Mouse (Mus musculus): ENCODE measurements around the gene Dbx1. TPM values are rescaled to one million over a fixed set of nuclear protein-coding genes. Genes with fewer than 3 reads are reported as not detected.

Gene Dbx1
- polyA plus RNA-seq, 1 experiment from 2014 or later = not detected

GRCm38 (mm10) chr7:49620160-49620559 lies 16.5 kb downstream of the Dbx1 start:
- no peaks in the 10 kb centered on the region for H3K9me3 ChIP-seq (ENCODE audit: control insufficient read depth, low read length)
- no peaks in the 10 kb centered on the region; the same call in 1 of the 2 replicates for H3K27me3 ChIP-seq (ENCODE audit: control insufficient read depth, insufficient read depth, low read length)
- WGBS = 88% methylated on average over 1 of the region's 1 CpGs
- H3K4me1 ChIP-seq (replicated peaks; ENCODE audit: control insufficient read depth, insufficient read depth) = no peaks in the 10 kb centered on the region
- no peak for ATAC-seq (ENCODE audit: low FRiP score, low TSS enrichment)
- DNase-seq (ENCODE audit: low spot score) = no peak
- TF ChIP-seq CTCF (IDR thresholded peaks at IDR 0.05; ENCODE audit: low read depth) = peak; percentile 26; the same call in 1 of the 2 replicates
- TF ChIP-seq EP300 (optimal IDR thresholded peaks at IDR 0.05) = no peak
- H3K27ac ChIP-seq (replicated peaks) = no peak overlapping the region
- H3K36me3 ChIP-seq (ENCODE audit: control insufficient read depth, insufficient read depth, low read length) = no peaks in the 10 kb centered on the region
- no peak overlapping the region for H3K9ac ChIP-seq (ENCODE audit: low read length)
- H3K4me3 ChIP-seq (ENCODE audit: low read depth, low read length) = no peak overlapping the region
- H3K4me2 ChIP-seq (replicated peaks; ENCODE audit: low read depth) = no peak overlapping the region

DNA sequence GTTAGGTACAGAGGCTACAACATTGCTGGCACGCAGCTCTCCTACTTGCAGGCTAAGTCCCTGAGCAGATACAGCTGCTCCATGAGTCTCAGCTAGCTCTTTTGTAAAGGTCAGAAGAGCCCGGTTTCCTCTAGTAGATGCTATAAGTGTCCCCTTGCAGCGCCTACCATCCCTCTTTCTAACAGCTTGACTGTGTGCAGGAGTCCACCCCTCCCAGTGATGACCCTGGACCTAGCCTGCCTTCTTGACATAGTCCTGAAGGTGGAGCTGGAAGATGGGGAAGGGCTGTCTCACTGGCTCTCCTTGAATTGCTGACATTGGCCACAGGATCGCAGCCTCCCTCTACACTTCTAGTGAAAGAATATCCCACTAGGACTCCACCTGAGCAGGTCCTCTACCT lies 19.6 kb downstream of the Dbx1 start:
- no peaks in the 10 kb centered on the region for H3K4me1 ChIP-seq (replicated peaks; ENCODE audit: control insufficient read depth, insufficient read depth)
- H3K36me3 ChIP-seq (ENCODE audit: control insufficient read depth, insufficient read depth, low read length) = no peaks in the 10 kb centered on the region
- no peak for DNase-seq (ENCODE audit: low spot score)
- no peak for ATAC-seq (ENCODE audit: low FRiP score, low TSS enrichment)
- no peak overlapping the region for H3K4me3 ChIP-seq (ENCODE audit: low read depth, low read length)
- no peak overlapping the region for H3K9ac ChIP-seq (ENCODE audit: low read length)
- 78% methylated on average over 4 of the region's 4 CpGs for WGBS
- H3K27ac ChIP-seq (replicated peaks) = no peak overlapping the region
- TF ChIP-seq CTCF (IDR thresholded peaks at IDR 0.05; ENCODE audit: low read depth) (peak; percentile 14; the same call in 1 of the 2 replicates), EP300 (optimal IDR thresholded peaks at IDR 0.05) (no peak)
- no peak overlapping the region for H3K4me2 ChIP-seq (replicated peaks; ENCODE audit: low read depth)
- H3K9me3 ChIP-seq (ENCODE audit: control insufficient read depth, low read length) = no peaks in the 10 kb centered on the region
- no peaks in the 10 kb centered on the region; the same call in 1 of the 2 replicates for H3K27me3 ChIP-seq (ENCODE audit: control insufficient read depth, insufficient read depth, low read length)

DNA sequence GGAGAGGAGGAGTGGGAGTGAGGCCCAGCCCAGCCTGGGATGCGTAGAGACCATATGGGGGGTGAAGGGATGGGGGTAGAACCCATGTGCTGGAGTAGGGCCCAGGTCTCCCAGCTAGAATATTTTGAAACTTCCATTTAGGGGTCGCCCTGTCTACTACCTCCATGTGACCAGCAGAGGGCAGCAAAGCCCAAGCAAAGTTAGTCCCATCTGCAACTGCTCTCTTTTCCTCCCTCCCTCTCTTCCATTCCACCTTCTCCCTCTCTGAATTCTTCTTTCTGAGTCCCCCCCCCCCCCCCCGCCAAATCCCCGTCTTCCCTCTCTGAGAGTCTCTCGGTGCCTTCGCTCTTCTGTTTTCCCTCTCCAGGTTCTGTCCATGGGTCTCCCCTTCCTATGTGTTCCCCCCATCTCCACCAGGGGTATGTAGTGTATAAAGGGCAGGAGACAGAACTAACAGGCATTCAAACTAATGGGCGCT lies 20.4 kb downstream of the Dbx1 start:
- no peak overlapping the region; the same call in 1 of the 2 replicates for H3K4me2 ChIP-seq (replicated peaks; ENCODE audit: low read depth)
- peak; percentile 71 for DNase-seq (ENCODE audit: low spot score)
- no peaks in the 10 kb centered on the region for H3K4me1 ChIP-seq (replicated peaks; ENCODE audit: control insufficient read depth, insufficient read depth)
- H3K9ac ChIP-seq (ENCODE audit: low read length) = no peak overlapping the region
- H3K36me3 ChIP-seq (ENCODE audit: control insufficient read depth, insufficient read depth, low read length) = no peaks in the 10 kb centered on the region
- no peaks in the 10 kb centered on the region; the same call in 1 of the 2 replicates for H3K27me3 ChIP-seq (ENCODE audit: control insufficient read depth, insufficient read depth, low read length)
- 10% methylated on average over 6 of the region's 7 CpGs for whole genome bisulfite sequencing
- ATAC-seq (ENCODE audit: low FRiP score, low TSS enrichment) = peak; percentile 60; the same call in 1 of the 2 replicates
- no peaks in the 10 kb centered on the region for H3K9me3 ChIP-seq (ENCODE audit: control insufficient read depth, low read length)
- no peak overlapping the region for H3K4me3 ChIP-seq (ENCODE audit: low read depth, low read length)
- no peak for TF ChIP-seq EP300 (optimal IDR thresholded peaks at IDR 0.05)
- peak; percentile 80 for TF ChIP-seq CTCF (IDR thresholded peaks at IDR 0.05; ENCODE audit: low read depth)
- no peak overlapping the region for H3K27ac ChIP-seq (replicated peaks)

DNA sequence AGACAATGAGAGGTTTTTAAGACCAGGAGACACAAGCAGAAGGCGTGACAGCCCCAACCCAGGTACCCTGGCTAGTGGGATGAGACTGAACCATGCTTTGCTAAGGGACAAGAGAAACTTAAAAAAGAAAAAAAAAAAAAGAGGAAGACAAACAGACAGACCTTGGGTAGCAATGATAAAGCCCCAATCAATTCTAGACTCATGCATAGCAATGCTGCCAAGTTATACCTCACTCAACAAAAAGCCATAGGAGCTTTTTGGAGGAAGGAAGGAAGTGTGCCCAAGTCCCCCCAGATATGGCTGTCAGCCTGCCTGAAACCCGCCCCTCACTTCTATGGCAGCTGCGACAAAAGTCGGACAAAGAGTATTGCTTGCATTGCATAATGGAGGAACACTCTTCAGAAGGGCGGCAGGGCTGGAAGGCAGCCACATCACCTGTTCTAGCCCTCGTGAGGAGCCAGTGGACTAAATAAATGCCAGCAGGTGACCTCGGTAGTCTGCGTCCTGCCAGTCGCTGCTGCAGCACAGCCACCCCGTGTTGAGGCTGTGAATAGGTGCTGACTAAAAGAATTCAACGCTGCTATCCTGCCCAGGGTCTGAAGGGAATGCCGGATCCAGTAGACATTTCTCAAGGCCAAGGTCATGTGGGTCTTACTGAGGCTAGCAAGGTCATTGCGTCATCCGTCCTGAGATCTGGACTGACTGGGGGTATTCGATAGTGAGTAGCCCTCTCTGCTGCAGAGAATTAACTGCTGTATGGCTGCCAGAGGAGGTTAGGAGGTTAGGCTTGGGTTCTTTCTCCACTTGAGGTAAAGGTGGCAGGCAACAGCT lies 31.5 kb downstream of the Dbx1 start:
- Histone ChIP-seq H3K36me3 (ENCODE audit: control insufficient read depth, insufficient read depth, low read length) (peaks cover 9% of the 10 kb centered on the region), H3K4me1 (replicated peaks; ENCODE audit: control insufficient read depth, insufficient read depth) (no peaks in the 10 kb centered on the region), H3K4me3 (ENCODE audit: low read depth, low read length) (no peak overlapping the region), H3K4me2 (replicated peaks; ENCODE audit: low read depth) (no peak overlapping the region), H3K9me3 (ENCODE audit: control insufficient read depth, low read length) (no peaks in the 10 kb centered on the region), H3K27me3 (ENCODE audit: control insufficient read depth, insufficient read depth, low read length) (no peaks in the 10 kb centered on the region), H3K27ac (replicated peaks) (no peak overlapping the region), H3K9ac (ENCODE audit: low read length) (no peak overlapping the region)
- TF ChIP-seq CTCF (IDR thresholded peaks at IDR 0.05; ENCODE audit: low read depth) (no peak), EP300 (optimal IDR thresholded peaks at IDR 0.05) (no peak)
- no peak for DNase-seq (ENCODE audit: low spot score)
- 84% methylated on average over 15 of the region's 15 CpGs for WGBS
- no peak for ATAC-seq (ENCODE audit: low FRiP score, low TSS enrichment)

GRCm38 (mm10) chr7:49604244-49604643 lies 32.4 kb downstream of the Dbx1 start:
- TF ChIP-seq EP300 (optimal IDR thresholded peaks at IDR 0.05) (no peak), CTCF (IDR thresholded peaks at IDR 0.05; ENCODE audit: low read depth) (no peak)
- DNase-seq (ENCODE audit: low spot score) (no peak), ATAC-seq (ENCODE audit: low FRiP score, low TSS enrichment) (no peak)
- Histone ChIP-seq H3K36me3 (ENCODE audit: control insufficient read depth, insufficient read depth, low read length) (peaks cover 9% of the 10 kb centered on the region), H3K4me2 (replicated peaks; ENCODE audit: low read depth) (no peak overlapping the region), H3K27me3 (ENCODE audit: control insufficient read depth, insufficient read depth, low read length) (no peaks in the 10 kb centered on the region), H3K27ac (replicated peaks) (no peak overlapping the region), H3K9ac (ENCODE audit: low read length) (no peak overlapping the region), H3K4me3 (ENCODE audit: low read depth, low read length) (no peak overlapping the region), H3K4me1 (replicated peaks; ENCODE audit: control insufficient read depth, insufficient read depth) (no peaks in the 10 kb centered on the region), H3K9me3 (ENCODE audit: control insufficient read depth, low read length) (no peaks in the 10 kb centered on the region)
- WGBS = 93% methylated on average over 14 of the region's 14 CpGs

Measured in stomach, postnatal 0 days (tissue).